Mouse (Mus musculus) limb, embryonic 14.5 days (tissue): ENCODE data around the gene Spata25. TPM values are rescaled to one million over a fixed set of nuclear protein-coding genes. Genes with fewer than 3 reads are reported as not detected.

ENCODE experiments used
- ATAC-seq: fragments of 200-750 bp; cut with Nextera tagmentation; 2 replicates; pipeline ENCODE4 v1.8.0; 2017; ENCODE audit warnings: low read depth, moderate number of reproducible peaks, moderate TSS enrichment; ENCODE audit not compliant: low FRiP score
- DNase-seq: peaks from one replicate; pipeline ENCODE4 v3.0.0-alpha.2; 2015; ENCODE audit warnings: low spot score
- H3K27ac ChIP-seq: fragments of 300-500 bp; sonication (generic); replicated peaks from 2 replicates; pipeline ENCODE4 v1.5.1; 2014; ENCODE audit warnings: low read depth, mild to moderate bottlenecking, low read length, moderate library complexity, mixed read lengths
- H3K27me3 ChIP-seq: fragments of 300-500 bp; sonication (generic); 2 replicates; pipeline ENCODE4 v1.6.1; 2014; ENCODE audit warnings: low read length, mixed read lengths; ENCODE audit not compliant: control insufficient read depth, insufficient read depth
- H3K36me3 ChIP-seq: fragments of 300-500 bp; sonication (generic); 2 replicates; pipeline ENCODE4 v1.6.1; 2014; ENCODE audit warnings: mild to moderate bottlenecking, low read length, moderate library complexity, mixed read lengths; ENCODE audit not compliant: control insufficient read depth, insufficient read depth
- H3K4me1 ChIP-seq: fragments of 300-500 bp; sonication (generic); 2 replicates; pipeline ENCODE4 v1.6.1; 2014; ENCODE audit warnings: antibody characterized with exemption, low read length, mixed read lengths; ENCODE audit not compliant: control insufficient read depth, insufficient read depth
- H3K4me2 ChIP-seq: fragments of 300-500 bp; sonication (generic); replicated peaks from 2 replicates; pipeline ENCODE4 v1.6.1; 2014; ENCODE audit warnings: low read depth, mild to moderate bottlenecking, low read length, moderate library complexity; ENCODE audit not compliant: severe bottlenecking
- H3K4me3 ChIP-seq: fragments of 300-500 bp; sonication (generic); replicated peaks from 2 replicates; pipeline ENCODE4 v1.5.1; 2014; ENCODE audit warnings: low read length
- H3K9ac ChIP-seq: fragments of 300-500 bp; sonication (generic); 2 replicates; pipeline ENCODE4 v1.6.1; 2014; ENCODE audit warnings: mild to moderate bottlenecking, low read depth, low read length, moderate library complexity; ENCODE audit not compliant: severe bottlenecking
- H3K9me3 ChIP-seq: fragments of 300-500 bp; sonication (generic); 2 replicates; pipeline ENCODE4 v1.6.1; 2016; ENCODE audit warnings: low read length; ENCODE audit not compliant: control insufficient read depth
- POLR2A ChIP-seq: fragments of 200-500 bp; IDR thresholded peaks from 2 replicates; pipeline ENCODE4 v1.8.0; 2012; ENCODE audit warnings: inconsistent platforms, mild to moderate bottlenecking, moderate library complexity, borderline replicate concordance; ENCODE audit not compliant: insufficient read depth, insufficient read length; ENCODE audit errors: extremely low read depth
- WGBS: fragments of 180-500 bp; shearing (Covaris S2); extraction: QIAGEN DNeasy Blood & Tissue Kit; methylation state at CpG from one replicate; pipeline ENCODE4 v1.1.7; 2014; 5-methylcytosine and 5-hydroxymethylcytosine counted together
- polyA plus RNA-seq, 2 experiments: library from polyadenylated mRNA; depleted of rRNA in 1 of 2; stranded (reverse) in 1 of 2; unstranded in 1 of 2; fragments of >200 nt; fragmentation: Nextera tagmentation in 1 of 2; extraction: Ambion mirVana in 1 of 2; gene quantifications; 2 replicates each; pipeline versions ENCODE4 v1.2.1 to v1.2.3; 2012 to 2014

Spata25 gene
- polyA plus RNA-seq, 2 experiments: 0.09 TPM; not detected in 1

GRCm38 (mm10) chr2:164835164-164835563 lies 6.8 kb upstream of the Spata25 start:
- Histone ChIP-seq H3K4me3 (no peak overlapping the region), H3K4me2 (no peak overlapping the region), H3K27ac (no peak overlapping the region), H3K4me1 (peaks cover 12% of the 10 kb centered on the region), H3K27me3 (no peaks in the 10 kb centered on the region), H3K36me3 (peaks cover 32% of the 10 kb centered on the region), H3K9ac (no peak overlapping the region), H3K9me3 (no peaks in the 10 kb centered on the region)
- DNase-seq (no peak), ATAC-seq (no peak)
- TF ChIP-seq POLR2A: no peak
- WGBS: 98% methylated on average over 4 of the region's 4 CpGs

- Histone ChIP-seq H3K27ac (no peak overlapping the region), H3K27me3 (no peaks in the 10 kb centered on the region), H3K4me2 (peak overlapping the region; percentile 97), H3K9ac (peak overlapping the region; percentile 74), H3K36me3 (peaks cover 26% of the 10 kb centered on the region), H3K4me3 (peak overlapping the region; percentile 74), H3K9me3 (no peaks in the 10 kb centered on the region), H3K4me1 (peaks cover 12% of the 10 kb centered on the region)
- DNase-seq (no peak), ATAC-seq (no peak)
- TF ChIP-seq POLR2A: no peak
- WGBS: 45% methylated on average over 8 of the region's 8 CpGs
Observed at GRCm38 (mm10) chr2:164834531-164834930, 6.2 kb upstream of the Spata25 start.

- 1% methylated on average over 31 of the region's 31 CpGs for WGBS
- TF ChIP-seq POLR2A: peak; percentile 80; the same call in 1 of the 2 replicates
- peak within 1 kb of the TSS; percentile 97 for H3K4me2 ChIP-seq
- peak within 1 kb of the TSS; percentile 58 for H3K27ac ChIP-seq
- H3K36me3 ChIP-seq: peaks cover 21% of the 10 kb centered on the region
- ATAC-seq (peak; percentile 82), DNase-seq (peak; percentile 99)
- H3K4me1 ChIP-seq: peaks cover 12% of the 10 kb centered on the region
- peak within 1 kb of the TSS; percentile 74 for H3K4me3 ChIP-seq
- peak within 1 kb of the TSS; percentile 74 for H3K9ac ChIP-seq
- H3K9me3 ChIP-seq: no peaks in the 10 kb centered on the region
- H3K27me3 ChIP-seq: no peaks in the 10 kb centered on the region
Observed at GRCm38 (mm10) chr2:164833314-164833959, 5.1 kb upstream of the Spata25 start, which contains the start of gene Neurl2. Gene Neurl2 (minus strand): TSS chr2:164833456.

GRCm38 (mm10) chr2:164832748-164833301 lies 4.5 kb upstream of the Spata25 start, which contains the start of gene Ctsa:
Gene Ctsa (plus strand): TSS chr2:164832873.
- peak within 1 kb of the TSS; percentile 58 for H3K27ac ChIP-seq
- TF ChIP-seq POLR2A: no peak
- no peaks in the 10 kb centered on the region for H3K9me3 ChIP-seq
- H3K4me1 ChIP-seq: peaks cover 12% of the 10 kb centered on the region
- H3K4me2 ChIP-seq: peak within 1 kb of the TSS; percentile 97
- peak within 1 kb of the TSS; percentile 74 for H3K4me3 ChIP-seq
- WGBS: 2% methylated on average over 35 of the region's 35 CpGs
- no peaks in the 10 kb centered on the region for H3K27me3 ChIP-seq
- DNase-seq (peak; percentile 65), ATAC-seq (peak; percentile 39)
- H3K9ac ChIP-seq: peak within 1 kb of the TSS; percentile 74
- peaks cover 25% of the 10 kb centered on the region for H3K36me3 ChIP-seq

- no peak for TF ChIP-seq POLR2A
- Histone ChIP-seq H3K9ac (peak overlapping the region; percentile 74), H3K27me3 (no peaks in the 10 kb centered on the region), H3K4me3 (peak overlapping the region; percentile 74), H3K4me1 (peaks cover 12% of the 10 kb centered on the region), H3K27ac (no peak overlapping the region), H3K4me2 (peak overlapping the region; percentile 97), H3K9me3 (no peaks in the 10 kb centered on the region), H3K36me3 (peaks cover 29% of the 10 kb centered on the region)
- 69% methylated on average over 16 of the region's 16 CpGs for WGBS
- DNase-seq (no peak), ATAC-seq (no peak)
Observed at GRCm38 (mm10) chr2:164832032-164832747, 3.9 kb upstream of the Spata25 start.
